Mouse (Mus musculus) liver (tissue): ENCODE measurements around the gene Ern2.

Experiments used
- DNase-seq: peaks from one replicate; pipeline ENCODE4 v3.0.0-alpha.2; 2020; ENCODE audit warnings: mixed read lengths

Gene Ern2

DNA sequence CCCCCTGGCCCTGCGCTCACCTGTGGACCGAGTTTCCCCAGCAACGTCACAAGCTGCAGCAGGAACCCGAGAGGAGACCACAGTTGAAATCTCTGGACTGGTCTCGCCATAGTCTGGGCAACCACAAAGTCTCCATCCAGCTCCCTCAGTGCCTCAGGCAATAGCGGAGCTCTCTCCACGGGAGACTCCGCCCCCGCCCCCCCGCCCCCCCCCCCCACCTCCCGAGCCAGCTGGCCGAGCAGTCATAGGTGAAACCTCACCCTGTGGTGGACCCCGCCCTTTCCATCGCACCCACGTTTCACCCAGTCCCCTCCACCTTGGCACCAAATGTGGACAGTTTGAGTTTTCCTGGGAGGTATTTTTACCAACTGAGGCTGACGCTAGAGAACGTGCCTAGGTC lies at the start of gene Ern2:
Gene Ern2, minus strand, starts transcription at position 165 of the 400 bp plus-strand sequence.
- no peak for DNase-seq

- DNase-seq: no peak
Observed at GRCm38 (mm10) chr7:122230866-122231265, 44.9 kb upstream of the Ern2 start.

DNA sequence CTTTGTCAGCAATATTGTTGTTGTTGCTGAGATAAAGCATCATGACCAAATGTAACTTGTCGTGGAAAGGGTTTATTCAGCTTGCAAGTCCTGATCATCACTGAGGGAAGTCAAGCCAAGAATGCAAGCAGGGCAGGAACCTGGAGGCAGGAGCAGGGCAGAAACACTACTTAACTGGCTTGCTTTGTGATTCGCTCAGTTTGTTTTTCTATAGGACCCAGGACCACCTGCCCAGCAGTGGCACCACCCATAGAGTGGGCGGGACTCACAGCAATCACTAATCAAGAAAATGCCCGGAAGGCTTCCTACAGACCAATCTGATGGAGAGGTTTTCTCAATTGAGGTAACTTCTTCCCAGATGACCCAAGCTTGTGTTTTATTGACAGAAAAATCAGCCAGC lies 43.9 kb upstream of the Ern2 start:
- DNase-seq: no peak

GRCm38 (mm10) chr7:122229306-122229705 lies 43.3 kb upstream of the Ern2 start:
- no peak for DNase-seq

- no peak for DNase-seq
Observed at GRCm38 (mm10) chr7:122226744-122227143, 40.7 kb upstream of the Ern2 start.

DNA sequence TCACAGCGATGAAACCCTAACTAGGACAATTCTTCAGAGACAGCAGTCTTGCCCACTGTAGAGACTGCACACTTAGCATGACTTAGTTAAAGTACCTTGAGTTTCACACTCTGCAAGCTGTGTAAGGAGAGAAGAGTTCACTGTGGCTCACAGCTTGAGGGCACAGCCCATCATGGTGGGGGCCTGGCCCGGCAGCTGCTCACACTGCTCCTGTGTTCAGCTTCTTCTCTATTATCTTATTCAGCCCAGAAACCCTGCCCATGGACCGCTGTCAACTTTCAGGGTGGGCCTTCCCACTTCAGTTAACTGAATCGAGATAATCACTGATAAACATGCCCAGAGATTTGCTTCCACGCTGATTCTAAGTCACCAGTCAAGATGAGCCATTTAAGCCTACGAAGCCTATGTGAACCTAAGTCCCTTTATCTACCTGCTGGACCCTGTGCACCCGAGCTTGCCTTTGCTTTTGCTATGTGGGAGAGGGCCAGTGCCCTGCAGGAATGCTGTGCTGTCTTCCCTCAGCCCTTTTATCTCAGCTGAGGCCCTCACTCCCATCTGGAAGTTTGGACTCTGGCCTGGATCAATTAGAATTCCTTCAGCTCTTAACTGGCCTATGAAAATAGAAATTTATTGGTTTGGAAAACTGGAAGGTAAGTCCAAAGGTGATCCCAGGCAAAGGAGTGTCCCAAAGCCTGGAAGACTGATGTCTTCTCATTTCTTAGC lies 40.2 kb upstream of the Ern2 start:
- DNase-seq: no peak

DNA sequence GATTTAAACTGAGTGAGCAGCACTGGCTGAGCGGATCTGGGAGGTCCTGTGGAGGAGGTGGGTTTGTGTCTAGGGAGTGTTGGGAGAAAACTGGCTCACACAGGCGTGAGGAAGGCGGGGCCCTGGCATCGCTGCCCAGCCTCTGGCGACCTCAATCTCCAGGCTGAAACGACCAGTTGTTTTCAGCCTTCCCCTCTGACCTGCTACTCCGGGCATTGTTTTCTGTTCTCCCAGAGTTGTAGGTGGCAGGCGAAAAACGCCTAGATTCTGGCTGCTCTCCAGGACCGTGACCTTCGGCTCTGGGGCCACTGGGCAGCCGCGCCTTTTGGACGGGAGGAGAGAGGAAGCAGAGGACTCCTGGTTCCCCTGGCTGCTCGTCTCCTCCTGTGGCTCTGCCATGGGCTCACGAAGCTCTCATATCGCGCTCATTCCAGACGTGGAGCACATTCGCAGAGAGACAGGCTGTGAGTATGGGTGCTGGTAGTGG lies 33.4 kb upstream of the Ern2 start, which contains the start of gene Chp2:
Gene Chp2, plus strand, starts transcription at position 182 of the 487 bp plus-strand sequence.
- peak; percentile 25 for DNase-seq

GRCm38 (mm10) chr7:122208276-122209021 lies 22.4 kb upstream of the Ern2 start:
- DNase-seq: no peak

DNA sequence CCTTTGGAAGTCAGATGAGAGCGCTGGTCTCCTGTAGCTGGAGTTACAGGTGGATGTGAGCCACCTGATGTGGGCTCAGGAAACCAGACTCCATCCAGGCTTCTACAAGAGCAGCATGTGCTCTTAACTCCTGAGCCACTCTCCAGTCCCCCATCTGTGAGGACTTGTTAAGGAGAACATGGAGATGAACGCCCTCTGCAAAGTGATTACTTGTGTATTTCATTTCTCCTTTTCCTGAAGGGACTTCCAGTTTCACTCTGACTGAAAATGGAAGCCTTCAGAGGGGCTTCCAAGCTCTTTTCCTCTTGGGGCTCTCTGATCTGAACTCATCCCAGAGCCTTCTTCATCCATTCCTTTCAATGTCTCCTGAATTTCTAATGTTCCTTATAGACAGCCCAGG lies 20.1 kb upstream of the Ern2 start:
- DNase-seq: no peak

GRCm38 (mm10) chr7:122203936-122204335 lies 17.9 kb upstream of the Ern2 start:
- no peak for DNase-seq

DNA sequence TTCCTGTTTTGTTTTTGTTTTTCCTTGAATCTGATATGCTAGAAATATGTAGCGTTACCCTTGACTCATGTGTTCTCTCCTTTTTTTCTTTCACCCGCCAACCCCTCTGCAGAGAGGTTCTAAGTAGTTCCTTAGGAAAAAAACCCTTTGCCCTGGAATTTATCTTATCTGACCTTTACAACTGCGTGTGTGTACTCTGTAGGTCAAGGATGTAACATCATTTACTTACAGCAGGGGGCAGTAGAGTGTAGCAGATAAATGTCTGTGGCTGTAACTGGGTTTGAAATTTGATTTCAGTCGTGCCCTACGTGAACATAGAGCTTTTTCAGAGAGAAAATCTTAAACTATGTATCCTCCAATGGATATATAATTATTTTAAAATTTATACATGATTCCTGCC lies 13.3 kb upstream of the Ern2 start:
- no peak for DNase-seq

DNA sequence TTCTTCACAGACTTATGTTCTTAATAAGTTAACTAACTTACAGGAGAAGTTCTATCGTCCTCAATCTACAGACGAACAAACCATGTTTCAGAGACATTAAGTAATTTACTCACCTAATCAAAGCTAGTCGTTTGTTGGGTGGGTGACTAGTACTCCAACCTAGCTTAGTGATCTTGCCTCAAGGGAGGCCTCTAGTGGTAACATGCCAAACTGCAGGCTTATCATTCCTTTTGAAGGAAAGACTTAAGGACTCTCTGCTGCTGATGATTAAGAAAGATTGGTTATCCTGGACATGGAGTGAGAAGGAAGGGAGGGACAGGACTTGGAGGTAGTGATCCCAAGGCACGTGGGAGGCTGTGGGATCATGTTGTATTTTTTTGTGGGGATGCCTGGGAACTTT lies 11.3 kb upstream of the Ern2 start:
- peak; percentile 59 for DNase-seq

DNA sequence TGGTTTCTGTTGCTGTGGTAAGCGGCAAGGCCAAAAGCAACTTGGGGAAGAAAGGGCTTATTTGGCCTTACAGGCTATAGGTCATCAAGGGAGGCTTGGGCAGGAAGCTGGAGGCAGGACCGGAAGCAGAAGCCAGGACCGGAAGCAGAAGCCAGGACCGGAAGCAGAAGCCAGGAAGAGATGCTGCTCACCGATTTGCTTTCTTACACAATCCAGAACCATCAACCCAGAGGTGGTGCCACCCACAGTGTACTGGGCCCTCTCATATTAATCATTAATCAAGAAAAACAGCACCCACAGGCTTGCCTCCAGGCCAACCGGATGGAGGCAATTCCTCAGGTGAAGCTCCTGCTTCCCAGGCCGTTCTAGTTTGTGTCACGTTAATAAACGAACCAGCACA lies 10.8 kb upstream of the Ern2 start:
- no peak for DNase-seq

DNA sequence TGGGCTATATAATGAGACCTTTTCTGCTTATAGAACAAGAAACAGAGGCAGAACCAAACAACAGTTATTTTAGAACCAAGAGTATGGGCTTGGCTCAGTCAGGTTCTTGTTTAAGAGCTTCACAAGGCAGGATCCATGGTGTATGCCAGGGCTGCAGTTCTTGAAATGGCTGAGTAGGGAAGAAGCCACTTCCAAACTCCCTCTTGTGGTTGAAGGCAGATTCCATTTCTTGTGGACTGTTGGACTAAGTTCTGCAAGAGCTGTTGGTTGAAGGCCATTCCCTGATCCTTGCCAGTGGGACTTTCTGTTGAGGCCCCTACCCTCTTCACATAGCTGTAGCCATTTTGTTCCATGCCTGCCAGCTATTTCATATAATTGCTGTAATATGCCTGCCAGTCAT lies 7.9 kb upstream of the Ern2 start:
- no peak for DNase-seq

GRCm38 (mm10) chr7:122191097-122191496 lies 5.1 kb upstream of the Ern2 start:
- DNase-seq: no peak

DNA sequence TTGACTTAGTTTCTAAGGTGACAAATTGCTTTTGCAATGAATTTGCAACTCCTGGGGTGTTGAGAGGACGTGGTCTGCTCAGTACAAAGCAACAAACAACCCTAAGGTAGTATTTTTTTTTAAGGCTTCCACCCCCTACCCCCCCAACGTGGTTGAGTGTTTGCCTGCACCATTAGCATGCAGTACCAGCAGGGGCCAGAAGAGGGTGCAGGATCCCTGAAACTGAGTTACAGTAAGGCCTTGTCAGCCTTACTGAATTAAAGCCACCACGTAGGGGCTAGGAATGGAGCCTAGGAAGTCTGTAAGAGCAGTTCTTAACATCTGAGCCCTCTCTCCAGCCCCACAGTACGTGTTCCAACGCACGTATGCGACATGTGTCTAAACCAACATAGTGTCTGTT lies 3.5 kb upstream of the Ern2 start:
- DNase-seq: peak; percentile 66

GRCm38 (mm10) chr7:122184569-122184968 lies 1.4 kb downstream of the Ern2 start:
- DNase-seq: no peak

- no peak for DNase-seq
Observed at GRCm38 (mm10) chr7:122180720-122181119, 5.3 kb downstream of the Ern2 start.

- no peak for DNase-seq
Observed at GRCm38 (mm10) chr7:122171613-122172012, 14.4 kb downstream of the Ern2 start.

- no peak for DNase-seq
Observed at GRCm38 (mm10) chr7:122170705-122171104, 15.3 kb downstream of the Ern2 start.

- DNase-seq: no peak
Observed at GRCm38 (mm10) chr7:122167203-122167602, 18.8 kb downstream of the Ern2 start.

- DNase-seq: no peak
Observed at GRCm38 (mm10) chr7:122163766-122164165, 22.2 kb downstream of the Ern2 start.

DNA sequence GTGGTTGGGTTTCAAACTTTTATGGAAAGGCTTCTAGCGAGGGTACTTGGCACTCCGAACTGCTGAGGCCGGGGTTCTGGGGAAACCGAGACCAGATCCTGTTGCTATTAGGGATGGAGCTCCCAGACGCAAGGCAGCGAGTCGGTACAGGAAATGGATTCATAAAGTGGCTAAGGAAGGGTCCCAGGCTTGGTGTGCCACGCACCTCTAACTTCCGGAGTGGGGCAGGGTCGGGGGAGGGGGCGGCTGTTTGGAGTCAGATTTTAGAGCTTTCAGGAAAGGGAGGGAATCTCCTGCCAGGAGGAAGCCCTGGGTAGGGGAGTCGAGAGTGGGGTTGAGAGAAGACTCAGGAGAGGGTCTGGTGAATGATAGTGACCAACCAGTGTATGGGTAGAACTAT lies 26.0 kb downstream of the Ern2 start:
- DNase-seq: peak; percentile 20
